Mouse (Mus musculus) neural tube, embryonic 14.5 days (tissue): ENCODE results near the gene Tmub2. TPM values are rescaled to one million over a fixed set of nuclear protein-coding genes. Genes with fewer than 3 reads are reported as not detected.

Source experiments
- ATAC-seq: fragments of 200-750 bp; cut with Nextera tagmentation; 2 replicates; pipeline ENCODE4 v1.8.0; 2017; ENCODE audit warnings: low read depth, mild to moderate bottlenecking, moderate TSS enrichment, moderate library complexity
- H3K27ac ChIP-seq: fragments of 300-500 bp; sonication (generic); 2 replicates; pipeline ENCODE4 v1.5.1; 2014; ENCODE audit warnings: low read depth, mild to moderate bottlenecking, control low read depth, low read length, moderate library complexity, mixed read lengths
- H3K27me3 ChIP-seq: fragments of 300-500 bp; sonication (generic); 2 replicates; pipeline ENCODE4 v1.6.1; 2014; ENCODE audit warnings: low read length; ENCODE audit not compliant: control insufficient read depth, insufficient read depth
- H3K36me3 ChIP-seq: fragments of 300-500 bp; sonication (generic); 2 replicates; pipeline ENCODE4 v1.6.1; 2014; ENCODE audit warnings: low read length, mixed read lengths; ENCODE audit not compliant: control insufficient read depth, insufficient read depth
- H3K4me1 ChIP-seq: fragments of 300-500 bp; sonication (generic); 2 replicates; pipeline ENCODE4 v1.6.1; 2014; ENCODE audit warnings: low read length; ENCODE audit not compliant: control insufficient read depth, insufficient read depth
- H3K4me2 ChIP-seq: fragments of 300-500 bp; sonication (generic); 2 replicates; pipeline ENCODE4 v1.6.1; 2014; ENCODE audit warnings: mild to moderate bottlenecking, low read depth, low read length, control low read depth
- H3K4me3 ChIP-seq: fragments of 300-500 bp; sonication (generic); 2 replicates; pipeline ENCODE4 v1.5.1; 2014; ENCODE audit warnings: low read depth, low read length, control low read depth, mixed read lengths
- H3K9ac ChIP-seq: fragments of 300-500 bp; sonication (generic); replicated peaks from 2 replicates; pipeline ENCODE4 v1.6.1; 2014; ENCODE audit warnings: low read depth, mild to moderate bottlenecking, control low read depth, low read length, mixed read lengths
- H3K9me3 ChIP-seq: fragments of 300-500 bp; sonication (generic); 2 replicates; pipeline ENCODE4 v1.6.1; 2016; ENCODE audit warnings: low read length; ENCODE audit not compliant: control insufficient read depth
- WGBS: fragments of 180-500 bp; shearing (Covaris S2); extraction: QIAGEN DNeasy Blood & Tissue Kit; methylation state at CpG from one replicate; pipeline ENCODE4 v1.1.7; 2014; 5-methylcytosine and 5-hydroxymethylcytosine counted together
- polyA plus RNA-seq: library from polyadenylated mRNA; unstranded; fragments of >200 nt; fragmentation: Nextera tagmentation; extraction: Ambion mirVana; gene quantifications from 2 replicates; pipeline ENCODE4 v1.2.1, GENCODE M21; 2014

Tmub2 gene
- polyA plus RNA-seq, 1 experiment from 2014 or later: 88.6 TPM

- under 1% methylated on average over 55 of the region's 87 CpGs for WGBS
- peaks cover 15% of the 10 kb centered on the region; the same call in 1 of the 2 replicates for H3K4me1 ChIP-seq
- peak overlapping the region; percentile 99 for H3K4me3 ChIP-seq
- H3K36me3 ChIP-seq: peaks cover 25% of the 10 kb centered on the region; the same call in 1 of the 2 replicates
- peaks cover 3% of the 10 kb centered on the region; the same call in 1 of the 2 replicates for H3K27me3 ChIP-seq
- H3K9me3 ChIP-seq: no peaks in the 10 kb centered on the region
- peak; percentile 25 for ATAC-seq
- peak overlapping the region; percentile 99 for H3K9ac ChIP-seq
- peak overlapping the region; percentile 97 for H3K4me2 ChIP-seq
- peak overlapping the region; percentile 93 for H3K27ac ChIP-seq
These were observed 32.7 kb downstream of the Tmub2 start for GRCm38 (mm10) chr11:102317298-102317900.

- Histone ChIP-seq H3K36me3 (peaks cover 20% of the 10 kb centered on the region; the same call in 1 of the 2 replicates), H3K9ac (peak overlapping the region; percentile 99), H3K9me3 (no peaks in the 10 kb centered on the region), H3K27ac (peak overlapping the region; percentile 93), H3K4me3 (peak overlapping the region; percentile 99), H3K27me3 (peaks cover 3% of the 10 kb centered on the region; the same call in 1 of the 2 replicates), H3K4me2 (peak overlapping the region; percentile 97), H3K4me1 (peaks cover 15% of the 10 kb centered on the region; the same call in 1 of the 2 replicates)
- under 1% methylated on average over 31 of the region's 77 CpGs for WGBS
- ATAC-seq: peak; percentile 42
These were observed 33.3 kb downstream of the Tmub2 start for GRCm38 (mm10) chr11:102317901-102318575.

DNA sequence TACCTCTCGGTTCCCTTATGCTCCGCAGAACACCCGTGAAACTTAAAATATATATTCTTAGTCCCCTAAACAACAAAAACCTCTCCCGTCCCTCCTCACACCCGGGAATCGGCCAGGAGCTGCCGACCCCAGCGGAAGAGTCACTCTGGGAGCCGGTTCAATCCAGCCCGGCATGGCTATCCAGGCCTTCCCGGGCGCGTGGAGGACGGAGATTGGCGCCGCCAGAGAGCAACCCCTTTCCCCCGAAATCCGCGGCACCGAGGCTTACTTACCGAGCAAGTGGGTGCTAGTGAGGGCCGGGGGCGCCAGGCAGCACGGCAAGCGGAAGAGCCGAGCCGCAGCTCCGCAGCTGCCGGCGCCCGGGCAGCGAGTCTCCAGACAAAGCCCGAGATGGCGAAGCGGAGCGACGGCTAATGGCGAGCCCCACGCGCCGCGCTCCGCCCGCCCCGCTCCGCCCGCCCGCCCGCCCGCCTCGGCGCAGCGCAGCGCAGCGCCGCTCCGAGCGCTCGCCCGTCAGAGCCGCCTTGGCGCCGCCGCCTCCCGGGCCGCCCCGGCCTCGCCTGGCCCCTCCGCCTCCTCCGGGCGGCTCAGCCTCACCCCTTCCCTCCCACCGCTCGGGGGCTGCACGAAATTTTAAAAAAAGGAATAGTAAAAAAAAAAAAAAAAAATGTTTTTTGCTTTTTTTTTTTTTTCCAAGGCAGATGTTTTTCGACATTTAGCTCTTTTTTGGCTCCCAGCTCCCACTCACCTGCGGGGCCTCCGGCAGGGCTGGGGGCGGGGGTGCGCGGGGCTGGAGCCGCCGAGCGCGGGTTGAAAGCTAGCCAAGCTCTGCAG is 34.1 kb downstream of the Tmub2 start:
- Histone ChIP-seq H3K36me3 (peaks cover 12% of the 10 kb centered on the region; the same call in 1 of the 2 replicates), H3K4me2 (peak overlapping the region; percentile 97), H3K9me3 (no peaks in the 10 kb centered on the region), H3K27me3 (peaks cover 3% of the 10 kb centered on the region; the same call in 1 of the 2 replicates), H3K9ac (peak overlapping the region; percentile 99), H3K27ac (peak overlapping the region; percentile 93), H3K4me3 (peak overlapping the region; percentile 99), H3K4me1 (peaks cover 15% of the 10 kb centered on the region; the same call in 1 of the 2 replicates)
- WGBS: under 1% methylated on average over 79 of the region's 84 CpGs
- no peak for ATAC-seq

GRCm38 (mm10) chr11:102319410-102319792 is 34.7 kb downstream of the Tmub2 start, which contains the start of gene Ubtf:
TSS of gene Ubtf (minus strand) at chr11:102319742.
- Histone ChIP-seq H3K4me3 (peak within 1 kb of the TSS; percentile 99), H3K27me3 (peaks cover 3% of the 10 kb centered on the region; the same call in 1 of the 2 replicates), H3K9me3 (no peaks in the 10 kb centered on the region), H3K4me1 (peaks cover 15% of the 10 kb centered on the region; the same call in 1 of the 2 replicates), H3K27ac (peak within 1 kb of the TSS; percentile 93), H3K4me2 (peak within 1 kb of the TSS; percentile 97), H3K36me3 (peaks cover 6% of the 10 kb centered on the region; the same call in 1 of the 2 replicates), H3K9ac (peak within 1 kb of the TSS; percentile 99)
- under 1% methylated on average over 25 of the region's 25 CpGs for WGBS
- peak; percentile 12; the same call in 1 of the 2 replicates for ATAC-seq

- H3K36me3 ChIP-seq: peaks cover 1% of the 10 kb centered on the region; the same call in 1 of the 2 replicates
- H3K4me3 ChIP-seq: peak overlapping the region; percentile 99
- peak; percentile 52 for ATAC-seq
- H3K9me3 ChIP-seq: no peaks in the 10 kb centered on the region
- WGBS: under 1% methylated on average over 38 of the region's 38 CpGs
- H3K4me1 ChIP-seq: peaks cover 15% of the 10 kb centered on the region; the same call in 1 of the 2 replicates
- H3K4me2 ChIP-seq: peak overlapping the region; percentile 97
- H3K27me3 ChIP-seq: peaks cover 3% of the 10 kb centered on the region; the same call in 1 of the 2 replicates
- H3K27ac ChIP-seq: peak overlapping the region; percentile 93
- H3K9ac ChIP-seq: peak overlapping the region; percentile 99
These were observed 35.4 kb downstream of the Tmub2 start for GRCm38 (mm10) chr11:102319941-102320685.

DNA sequence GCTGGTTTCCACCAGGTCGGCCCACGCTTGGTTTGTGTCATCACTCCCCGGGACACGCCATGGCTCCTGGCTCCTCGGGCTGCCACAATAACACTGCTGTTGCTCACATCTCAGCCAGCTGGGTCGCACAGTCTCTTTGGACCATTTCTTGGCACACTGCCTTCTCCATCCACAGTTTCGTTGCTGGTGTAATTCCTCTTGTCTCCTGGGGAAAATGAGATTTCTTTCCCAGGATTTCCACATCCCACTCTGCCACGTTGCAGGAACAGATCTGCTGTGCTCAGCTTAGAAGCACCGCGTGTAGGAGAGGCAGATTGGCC is 35.9 kb downstream of the Tmub2 start:
- 3% methylated on average over 10 of the region's 10 CpGs for WGBS
- peak; percentile 16 for ATAC-seq
- peak overlapping the region; percentile 93 for H3K27ac ChIP-seq

DNA sequence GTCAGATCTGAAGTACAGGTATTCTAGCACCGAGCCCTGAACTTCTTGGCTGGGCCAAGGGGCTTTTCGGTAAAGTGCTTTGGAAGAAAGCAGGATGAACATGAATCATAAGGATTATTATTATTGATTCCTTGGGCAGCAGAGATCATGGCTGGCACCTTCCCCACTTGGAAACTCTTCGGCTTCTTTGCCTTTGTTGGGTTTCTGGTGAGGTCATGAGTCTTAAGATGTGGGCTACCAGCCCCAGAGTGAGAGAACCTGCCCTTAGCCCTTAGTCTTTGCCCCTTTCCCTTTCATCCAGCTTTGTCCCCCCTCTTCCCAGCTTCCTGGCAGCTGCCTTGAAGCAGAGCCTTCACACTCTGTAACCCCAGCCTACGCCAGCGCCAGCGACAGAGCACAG is 37.2 kb downstream of the Tmub2 start:
- Histone ChIP-seq H3K27ac (no peak overlapping the region), H3K4me2 (no peak overlapping the region), H3K4me1 (peaks cover 7% of the 10 kb centered on the region; the same call in 1 of the 2 replicates), H3K36me3 (no peaks in the 10 kb centered on the region), H3K27me3 (peaks cover 3% of the 10 kb centered on the region; the same call in 1 of the 2 replicates), H3K9ac (no peak overlapping the region), H3K4me3 (no peak overlapping the region), H3K9me3 (no peaks in the 10 kb centered on the region)
- no peak for ATAC-seq
- 78% methylated on average over 6 of the region's 6 CpGs for WGBS

More for the DNA sequence above, 35.9 kb downstream of the Tmub2 start:
- Histone ChIP-seq H3K4me3 (peak overlapping the region; percentile 99), H3K36me3 (no peaks in the 10 kb centered on the region), H3K9ac (peak overlapping the region; percentile 99), H3K4me2 (peak overlapping the region; percentile 97), H3K4me1 (peaks cover 14% of the 10 kb centered on the region; the same call in 1 of the 2 replicates), H3K9me3 (no peaks in the 10 kb centered on the region), H3K27me3 (peaks cover 3% of the 10 kb centered on the region; the same call in 1 of the 2 replicates)

DNA sequence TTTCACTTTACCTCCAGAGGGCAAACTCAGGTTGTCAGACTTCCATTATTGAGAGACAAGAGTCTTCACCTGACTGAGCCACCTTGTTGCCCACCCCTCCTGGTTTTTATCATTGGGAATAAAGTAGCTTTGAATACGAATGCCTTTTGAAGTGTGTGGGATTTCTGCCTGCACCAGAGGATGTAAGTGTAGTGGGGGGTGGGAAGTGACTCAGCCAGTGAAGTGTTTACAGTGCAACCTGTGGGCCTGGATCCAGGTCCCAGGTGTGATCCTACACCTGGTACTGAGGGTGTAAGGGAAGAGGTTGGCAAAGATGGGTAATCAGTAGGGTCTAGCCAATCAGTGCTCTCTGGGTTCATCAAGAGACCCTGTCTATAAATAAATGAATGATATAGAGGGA is 38.8 kb downstream of the Tmub2 start:
- no peaks in the 10 kb centered on the region for H3K36me3 ChIP-seq
- H3K9me3 ChIP-seq: no peaks in the 10 kb centered on the region
- no peak overlapping the region for H3K9ac ChIP-seq
- ATAC-seq: no peak
- WGBS: 93% methylated on average over 1 of the region's 1 CpGs
- H3K27ac ChIP-seq: no peak overlapping the region
- H3K4me1 ChIP-seq: peaks cover 7% of the 10 kb centered on the region; the same call in 1 of the 2 replicates
- no peak overlapping the region for H3K4me3 ChIP-seq
- H3K27me3 ChIP-seq: peaks cover 1% of the 10 kb centered on the region; the same call in 1 of the 2 replicates
- no peak overlapping the region for H3K4me2 ChIP-seq
